Mouse (Mus musculus): ENCODE data around the gene Olfr463.
A peak's percentile ranks its signal among the peaks of the same experiment; 100 is the strongest.
"Not testable (repeated sequence)": the region's sequence is repeated elsewhere in the genome, so short reads cannot be mapped to it uniquely, and the experiment has no call there.

Olfr463 gene

DNA sequence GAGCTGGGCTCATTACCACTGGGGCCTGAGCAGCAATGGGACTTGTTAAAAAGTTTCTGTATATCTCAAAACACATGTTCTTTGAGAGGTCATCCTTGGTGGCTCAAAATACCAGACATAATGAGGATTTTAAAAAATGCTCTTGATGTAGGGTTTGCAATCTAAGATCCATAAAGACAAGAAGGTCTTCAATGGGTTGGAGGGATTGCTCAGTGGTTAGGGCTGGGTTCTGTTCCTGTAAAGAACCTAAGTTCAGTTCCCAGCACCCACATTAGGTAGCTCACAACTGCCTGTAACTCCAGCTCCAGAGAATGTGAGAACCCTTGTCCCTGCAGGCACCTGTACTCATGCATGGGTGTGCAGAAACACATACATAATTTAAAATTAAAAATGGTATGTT, at the start of gene Olfr463:
Olfr463 (minus strand) TSS at position 101 of the 400 bp plus-strand sequence.
- DNase-seq = no peak

DNA sequence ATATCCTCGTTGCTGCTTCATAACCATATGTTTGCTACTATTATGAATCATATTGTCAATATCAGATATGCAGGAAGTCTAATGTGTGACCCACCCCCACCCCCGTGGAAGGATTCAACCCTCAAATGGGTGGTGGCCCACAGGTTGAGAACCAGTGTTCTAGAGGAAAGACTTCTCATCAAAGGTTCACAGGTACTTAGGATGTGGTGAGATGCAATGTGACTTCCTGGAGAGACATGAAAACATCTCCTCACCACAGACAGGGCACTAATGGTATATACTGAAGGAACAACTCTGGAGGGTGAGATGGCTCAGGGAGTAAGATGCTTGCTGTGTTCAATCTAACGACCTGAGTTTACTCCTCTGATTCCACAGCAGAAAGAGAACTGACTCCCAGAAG, 38.3 kb upstream of the Olfr463 start:
- DNase-seq = no peak

DNA sequence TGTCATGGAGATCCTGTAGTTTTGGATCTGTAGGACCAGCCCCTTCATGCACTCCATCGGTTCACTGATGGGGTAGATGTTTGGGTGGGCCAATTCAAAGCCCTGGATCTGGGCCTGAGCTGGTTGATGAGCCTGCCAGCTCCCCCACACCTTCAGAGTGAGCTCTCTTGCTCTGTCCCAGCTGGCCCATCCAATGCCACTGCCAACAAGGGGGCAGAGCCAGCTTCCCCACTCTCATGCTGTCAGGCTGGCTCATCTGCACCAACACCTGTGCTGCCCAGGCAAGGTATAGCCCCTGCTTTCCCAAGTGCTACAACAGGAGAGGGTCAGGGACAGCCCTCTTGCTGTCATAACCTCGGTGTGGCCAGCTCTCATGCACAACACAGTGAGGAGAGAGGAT, 36.5 kb upstream of the Olfr463 start:
- no peak for DNase-seq

DNA sequence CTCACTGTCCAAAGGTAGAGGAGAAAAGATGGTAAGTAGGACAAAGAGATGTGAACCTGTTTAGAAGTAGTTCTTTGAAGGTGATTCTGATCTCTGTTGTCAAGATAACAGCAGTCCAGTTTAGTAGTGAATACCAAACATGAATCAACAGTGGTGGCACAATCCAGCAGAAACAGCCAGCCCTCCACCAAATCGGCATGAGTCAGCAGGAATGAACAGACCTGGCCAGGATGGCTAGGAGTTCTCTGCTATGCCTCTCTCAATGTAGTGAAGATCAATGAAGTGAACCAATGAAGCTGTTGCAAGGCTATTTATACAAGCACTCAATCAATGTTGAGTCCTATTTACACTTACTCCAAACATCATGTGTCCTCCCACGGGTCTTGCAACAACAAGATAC, 33.2 kb upstream of the Olfr463 start:
- DNase-seq = no peak

DNA sequence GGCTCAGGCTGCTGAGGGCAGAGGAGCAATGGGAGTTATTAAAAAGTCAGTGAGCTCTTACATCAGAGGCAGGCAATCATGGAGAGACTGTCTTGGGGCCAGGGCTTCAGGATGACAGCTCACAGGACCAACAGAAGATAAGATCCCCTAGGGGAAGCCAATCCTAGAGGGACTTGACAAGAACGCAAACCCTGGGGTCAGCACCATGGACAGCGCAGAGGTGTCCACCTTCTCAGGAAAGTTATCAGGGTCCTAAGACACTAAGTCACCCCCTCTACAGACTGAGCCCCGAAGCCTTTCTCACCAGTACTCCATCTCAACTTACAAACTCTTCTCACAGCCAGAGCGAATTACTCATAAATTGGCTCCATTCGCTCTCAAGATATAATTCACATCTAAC, 23.8 kb upstream of the Olfr463 start, which contains the start of gene Olfr464:
Olfr464 (minus strand) TSS at position 2 of the 400 bp plus-strand sequence.
- DNase-seq = no peak

DNA sequence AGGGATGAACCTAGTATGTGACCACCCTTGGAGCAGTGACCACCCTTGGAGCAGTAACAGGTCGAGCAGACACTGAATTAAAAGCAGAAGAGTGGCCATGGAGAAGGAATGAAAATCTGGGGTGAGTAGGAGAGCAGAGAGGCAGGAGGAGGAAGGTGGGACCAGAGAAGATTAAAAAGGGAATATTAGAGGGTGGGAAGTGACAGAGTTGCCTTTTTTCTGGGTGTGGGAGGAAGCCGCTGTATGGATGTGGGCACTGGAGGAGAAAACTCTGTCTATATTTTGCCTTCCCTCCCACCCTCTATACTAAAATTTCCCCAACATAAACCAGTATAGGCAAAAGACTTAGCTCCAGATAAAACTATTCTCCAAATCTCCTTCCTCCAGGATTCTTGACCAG, 23.1 kb upstream of the Olfr463 start:
- no peak for DNase-seq

DNA sequence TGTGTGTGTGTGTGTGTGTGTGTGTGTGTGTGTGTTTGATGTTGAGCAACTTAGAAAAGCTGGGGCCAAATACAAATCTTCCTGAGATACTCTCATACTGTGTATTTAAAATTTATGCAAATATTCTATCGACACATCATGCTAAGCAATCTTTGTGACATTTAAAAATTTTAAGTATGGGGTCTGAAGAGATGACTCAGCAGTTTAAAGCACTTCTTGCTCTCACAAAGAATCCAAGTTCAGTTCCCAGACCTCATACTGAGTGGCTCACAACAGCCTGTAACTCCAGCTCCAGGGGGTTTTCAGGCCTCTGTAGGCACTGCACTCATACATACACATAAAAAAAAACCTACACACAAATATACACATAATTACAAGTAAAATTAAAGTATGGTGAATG, 18.8 kb upstream of the Olfr463 start:
- DNase-seq = peak; percentile 4

DNA sequence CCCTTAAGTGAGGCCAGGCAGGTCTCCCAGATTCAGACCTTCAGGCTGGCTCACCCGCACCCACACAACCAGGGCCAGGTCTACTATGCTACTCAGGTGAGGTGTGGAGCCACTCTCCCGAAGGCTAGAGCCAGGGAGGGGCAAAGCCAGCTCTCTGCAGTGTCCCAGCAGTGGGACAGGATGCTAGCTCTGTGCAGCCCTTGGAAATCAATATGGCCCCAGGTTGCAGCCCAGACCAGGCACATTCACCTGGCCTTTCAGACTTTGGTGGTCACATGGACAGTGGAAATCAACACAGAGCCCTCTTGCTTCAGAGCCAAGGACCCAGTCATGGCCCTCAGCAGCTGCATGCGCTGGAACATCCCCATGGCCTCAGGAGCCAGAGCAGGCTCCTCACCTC, 7.1 kb upstream of the Olfr463 start:
- peak; percentile 64 for DNase-seq

DNA sequence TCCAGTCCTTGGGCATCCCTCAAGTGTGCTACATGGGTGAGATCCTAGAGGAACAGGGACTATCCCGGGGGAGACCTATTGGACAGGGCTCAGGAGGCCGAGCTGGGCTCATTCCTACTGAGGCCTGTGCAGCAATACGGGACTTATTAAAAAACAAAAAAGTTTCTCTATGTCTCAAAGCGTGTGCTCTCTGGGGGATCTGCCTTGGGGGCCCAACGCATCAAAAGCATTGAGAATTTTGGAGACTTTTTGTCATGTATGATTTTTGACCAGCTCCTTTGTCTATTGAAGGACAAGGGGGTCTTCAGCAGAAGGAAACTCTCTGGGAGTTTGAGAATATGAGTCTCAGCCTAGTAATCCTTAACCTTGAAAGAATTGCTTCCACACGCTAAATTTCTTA, 5.0 kb downstream of the Olfr463 start, which contains the start of gene Olfr462:
Olfr462 (minus strand) TSS at position 101 of the 400 bp plus-strand sequence.
- no peak for DNase-seq

DNA sequence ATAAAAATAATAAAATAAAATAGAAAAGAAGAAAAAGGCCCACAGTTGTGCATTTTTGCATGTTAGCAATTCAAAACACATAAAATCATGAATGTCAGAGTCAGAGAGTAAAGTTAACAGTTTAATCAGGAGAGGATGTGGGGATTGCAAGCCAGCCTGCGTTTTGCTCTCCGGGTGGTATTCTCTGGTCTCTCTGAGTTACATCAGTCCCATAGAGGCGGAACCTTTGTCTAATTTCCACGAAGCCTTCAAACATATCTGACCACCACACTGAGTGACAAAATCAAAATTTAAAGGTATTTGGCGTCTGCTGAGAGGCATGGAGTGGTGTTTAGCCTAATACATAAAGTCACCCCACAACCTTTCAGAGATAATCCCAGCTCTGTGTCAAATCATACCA, 12.3 kb downstream of the Olfr463 start:
- DNase-seq = no peak

DNA sequence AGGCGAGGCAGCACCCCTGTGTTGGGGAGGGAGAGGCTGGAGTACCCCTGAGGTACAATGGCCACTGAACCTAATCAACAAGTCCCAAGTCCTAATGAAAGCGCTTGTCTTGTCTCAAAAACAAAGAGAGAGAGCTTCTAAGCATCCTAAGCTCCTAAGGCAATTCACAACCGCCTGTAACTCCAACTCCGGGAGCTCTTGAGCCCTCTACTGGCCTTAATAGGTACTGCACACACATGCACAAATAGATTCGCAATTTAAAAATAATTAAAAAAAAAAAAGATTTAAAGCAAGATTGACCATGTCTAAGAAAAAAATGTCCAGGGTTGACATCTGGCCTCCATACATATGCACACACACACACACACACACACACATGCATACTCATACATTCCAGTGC, 13.7 kb downstream of the Olfr463 start:
- no peak for DNase-seq

DNA sequence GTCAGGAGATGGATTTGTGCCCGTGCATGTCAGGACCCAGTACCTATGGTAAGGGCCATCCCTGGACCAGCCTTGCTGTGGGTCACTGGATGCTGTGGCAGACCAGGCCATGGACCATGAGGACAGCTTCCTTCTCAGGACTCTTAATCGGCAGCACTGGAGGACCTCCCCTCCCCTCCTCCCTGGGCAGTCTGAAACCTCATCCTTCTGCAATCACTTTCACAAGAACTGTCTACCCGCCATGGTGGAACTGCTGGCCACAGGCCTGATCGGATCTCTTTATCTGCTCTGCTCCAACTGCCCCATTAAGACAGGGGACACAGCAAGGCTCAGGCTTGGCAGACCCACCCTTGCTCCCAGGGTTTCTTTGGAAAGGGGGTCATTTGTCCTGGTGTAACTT, 15.5 kb downstream of the Olfr463 start:
- no peak for DNase-seq

DNA sequence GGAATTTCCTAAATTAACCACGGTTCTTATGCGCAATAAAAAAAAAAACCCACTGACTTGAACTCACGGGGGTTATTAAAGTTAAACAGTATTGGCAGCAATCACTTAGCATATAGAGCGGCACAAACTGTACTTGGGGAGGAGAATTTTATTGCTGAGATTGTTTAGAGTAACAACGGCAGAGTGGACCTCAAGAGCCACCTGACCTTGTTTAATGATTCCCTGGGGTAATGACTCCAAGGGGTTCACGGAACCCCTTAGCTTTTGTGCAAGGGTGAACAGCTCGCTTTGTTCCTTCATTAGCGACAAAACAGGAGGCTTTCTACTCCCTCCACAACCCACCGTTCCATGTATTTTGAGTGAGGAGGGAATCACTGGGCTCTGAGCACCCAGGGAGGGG, 17.4 kb downstream of the Olfr463 start:
- no peak for DNase-seq

DNA sequence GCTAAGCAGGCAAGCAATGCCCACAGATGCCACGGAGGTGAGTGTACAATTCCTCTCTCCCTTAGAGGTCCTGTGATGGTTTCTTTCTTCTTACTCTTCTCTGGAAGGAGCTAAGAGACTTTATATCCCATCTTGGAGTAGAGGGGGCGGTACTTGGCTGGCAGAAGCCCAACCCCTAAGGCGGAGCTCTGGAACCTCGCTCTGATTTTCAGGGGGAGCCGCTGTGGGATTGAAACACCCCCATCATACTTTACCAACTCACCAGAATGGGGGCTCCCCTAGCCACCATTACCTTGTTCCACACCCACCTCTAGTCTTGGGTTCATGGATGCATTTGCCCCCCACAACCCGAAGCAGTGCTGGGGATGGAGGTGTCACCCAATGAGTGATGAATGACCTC, 21.8 kb downstream of the Olfr463 start, which contains the start of gene Epx:
Epx (minus strand) TSS at position 101 of the 400 bp plus-strand sequence.
- no peak for DNase-seq

DNA sequence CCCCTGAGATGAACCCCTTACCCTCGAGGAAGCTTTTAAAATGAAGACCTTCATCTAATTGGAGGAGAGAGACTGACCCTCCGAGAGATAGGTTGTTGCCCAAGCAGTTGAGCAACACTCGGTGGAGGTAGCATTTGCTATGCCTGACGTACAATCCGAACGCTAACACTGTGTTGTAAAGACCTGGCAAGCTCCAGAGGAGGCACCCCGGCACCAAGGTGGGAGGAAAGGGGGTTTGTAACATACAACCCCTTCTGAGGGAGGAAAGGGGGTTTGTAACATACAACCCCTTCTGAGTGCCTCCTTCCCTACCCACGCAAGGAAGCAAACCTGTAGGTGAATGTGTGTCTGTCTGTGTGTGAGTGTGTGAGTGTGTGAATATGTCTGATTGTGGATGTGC, 25.4 kb downstream of the Olfr463 start:
- no peak for DNase-seq

DNA sequence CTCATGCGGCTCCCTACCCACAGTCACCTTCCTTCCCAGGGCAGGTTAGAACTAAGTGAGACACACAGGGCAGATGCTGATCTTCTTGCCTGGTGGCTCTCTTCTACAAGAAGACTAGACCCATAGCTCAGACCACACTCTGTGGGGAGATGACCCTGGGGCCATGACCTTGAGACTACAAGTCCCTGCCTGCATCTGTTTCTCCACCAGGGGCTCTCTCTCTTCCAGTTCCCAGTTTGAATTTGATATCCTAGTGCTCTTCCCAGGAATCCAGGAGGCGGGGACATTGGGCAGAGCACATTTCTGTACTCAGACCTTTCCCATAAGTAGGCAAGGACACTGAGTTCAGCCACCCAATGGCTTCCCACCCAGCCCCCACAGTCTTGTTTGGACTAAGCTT, 27.1 kb downstream of the Olfr463 start:
- no peak for DNase-seq

DNA sequence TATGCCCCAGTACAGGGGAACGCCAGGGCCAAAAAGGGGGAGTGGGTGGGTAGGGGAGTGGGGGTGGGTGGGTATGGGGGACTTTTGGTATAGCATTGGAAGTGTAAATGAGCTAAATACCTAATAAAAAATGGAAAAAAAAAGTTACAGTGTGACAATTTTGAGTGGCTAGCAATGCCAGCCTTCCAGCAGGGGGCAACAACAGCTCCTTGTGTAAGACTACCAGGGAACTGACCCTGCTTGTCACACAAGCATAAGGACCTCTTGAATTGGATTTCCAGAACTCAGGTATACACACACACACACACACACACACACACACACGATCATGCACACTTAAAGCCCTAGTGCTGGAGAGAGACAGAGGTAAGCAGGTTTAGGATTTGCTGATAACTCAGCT, 30.3 kb downstream of the Olfr463 start:
- DNase-seq = not testable (repeated sequence)

DNA sequence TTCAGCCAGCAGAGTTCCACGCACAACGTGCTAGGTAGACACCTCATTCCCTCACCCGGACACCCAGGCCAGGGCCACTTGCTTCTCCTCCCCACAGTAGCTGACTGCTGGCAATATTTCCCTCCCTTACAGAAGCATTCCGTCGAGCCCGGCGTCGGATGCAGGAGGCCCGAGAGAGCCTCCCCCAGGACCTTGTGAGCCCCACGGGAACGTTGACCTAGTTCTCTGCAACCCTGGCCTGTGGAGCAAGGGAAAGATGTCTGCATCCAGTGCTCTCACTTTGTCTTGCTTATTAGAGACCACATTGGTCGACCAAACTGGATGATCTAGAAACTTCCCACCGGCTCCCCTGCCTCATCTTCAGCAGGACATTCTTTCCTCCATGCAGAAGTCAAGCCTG, 34.4 kb downstream of the Olfr463 start:
- DNase-seq = peak; percentile 93

DNA sequence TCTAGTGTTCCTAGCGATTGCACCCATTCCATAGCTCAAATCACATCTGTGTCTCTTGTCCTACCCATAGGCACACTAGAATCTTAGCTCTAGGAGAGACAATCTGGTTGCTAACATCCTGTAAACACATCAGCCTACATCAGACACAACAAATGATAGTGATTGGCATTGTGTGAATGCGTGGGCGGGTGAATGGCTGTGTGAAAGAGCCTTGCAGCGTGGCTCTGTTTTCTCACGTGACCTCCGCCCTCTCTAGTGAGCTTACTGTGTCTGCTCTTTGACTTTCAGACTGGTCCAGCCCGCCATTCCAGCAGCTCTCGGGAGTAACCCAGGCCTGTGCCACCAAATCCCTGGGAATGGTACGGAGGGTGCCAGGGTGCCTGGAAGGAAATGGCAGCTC, 36.8 kb downstream of the Olfr463 start:
- no peak for DNase-seq

DNA sequence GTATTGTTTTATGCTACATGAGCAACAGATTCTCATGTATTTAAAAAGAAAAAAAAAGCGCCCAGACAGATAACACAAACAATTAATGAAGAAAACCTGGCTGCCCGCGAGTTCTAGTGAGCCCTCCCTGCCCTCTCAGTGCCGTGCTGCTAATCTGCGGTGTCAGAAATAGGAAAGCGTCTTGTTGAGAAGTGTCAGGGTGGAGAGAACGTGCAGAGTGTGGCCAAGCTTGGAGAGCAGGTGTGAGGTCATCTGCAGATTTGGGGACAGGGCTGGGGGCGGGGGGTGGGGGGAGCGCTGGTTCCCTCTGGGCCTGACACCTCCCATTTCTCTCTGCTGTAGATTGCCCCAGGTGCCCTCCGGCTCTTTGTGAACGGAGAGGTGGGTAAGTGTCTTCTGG, 37.9 kb downstream of the Olfr463 start:
- DNase-seq = no peak

DNA sequence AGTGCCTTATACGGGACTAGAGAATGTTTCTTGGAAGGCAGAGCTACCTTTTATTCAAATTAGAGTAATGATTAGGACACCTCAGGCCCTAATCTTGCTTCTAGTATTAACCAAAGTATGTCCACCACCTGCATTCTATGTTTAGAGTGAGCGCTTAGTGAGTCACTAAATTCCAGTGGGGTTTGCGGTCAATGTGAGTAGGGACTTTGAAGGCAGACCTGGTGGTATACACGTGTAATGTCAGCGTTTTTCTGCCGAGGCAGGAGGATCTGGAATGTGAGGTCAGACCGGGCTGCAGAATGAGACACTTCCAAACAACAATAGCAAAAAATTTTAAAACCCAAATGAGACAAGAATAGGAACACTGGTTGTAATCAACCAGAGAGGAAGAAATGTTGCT, 42.6 kb downstream of the Olfr463 start:
- no peak for DNase-seq

DNA sequence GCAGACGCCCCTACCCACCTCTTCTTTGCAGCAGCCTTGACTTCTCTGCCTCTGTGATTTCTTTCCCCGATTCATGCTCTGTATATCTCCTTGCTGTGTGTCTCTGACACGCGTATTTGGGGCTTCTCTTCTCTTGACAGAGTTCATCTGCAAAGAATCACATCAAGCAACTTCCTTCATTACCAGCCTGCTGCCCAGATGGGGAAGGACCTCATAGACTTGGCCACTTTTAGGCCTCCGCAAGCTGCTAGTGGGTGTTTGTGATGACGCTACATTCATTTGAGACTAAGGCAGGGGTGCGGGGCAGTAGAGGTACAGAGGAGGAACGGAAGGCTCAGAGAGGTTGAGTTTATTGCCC, 43.6 kb downstream of the Olfr463 start:
- peak; percentile 89 for DNase-seq

DNA sequence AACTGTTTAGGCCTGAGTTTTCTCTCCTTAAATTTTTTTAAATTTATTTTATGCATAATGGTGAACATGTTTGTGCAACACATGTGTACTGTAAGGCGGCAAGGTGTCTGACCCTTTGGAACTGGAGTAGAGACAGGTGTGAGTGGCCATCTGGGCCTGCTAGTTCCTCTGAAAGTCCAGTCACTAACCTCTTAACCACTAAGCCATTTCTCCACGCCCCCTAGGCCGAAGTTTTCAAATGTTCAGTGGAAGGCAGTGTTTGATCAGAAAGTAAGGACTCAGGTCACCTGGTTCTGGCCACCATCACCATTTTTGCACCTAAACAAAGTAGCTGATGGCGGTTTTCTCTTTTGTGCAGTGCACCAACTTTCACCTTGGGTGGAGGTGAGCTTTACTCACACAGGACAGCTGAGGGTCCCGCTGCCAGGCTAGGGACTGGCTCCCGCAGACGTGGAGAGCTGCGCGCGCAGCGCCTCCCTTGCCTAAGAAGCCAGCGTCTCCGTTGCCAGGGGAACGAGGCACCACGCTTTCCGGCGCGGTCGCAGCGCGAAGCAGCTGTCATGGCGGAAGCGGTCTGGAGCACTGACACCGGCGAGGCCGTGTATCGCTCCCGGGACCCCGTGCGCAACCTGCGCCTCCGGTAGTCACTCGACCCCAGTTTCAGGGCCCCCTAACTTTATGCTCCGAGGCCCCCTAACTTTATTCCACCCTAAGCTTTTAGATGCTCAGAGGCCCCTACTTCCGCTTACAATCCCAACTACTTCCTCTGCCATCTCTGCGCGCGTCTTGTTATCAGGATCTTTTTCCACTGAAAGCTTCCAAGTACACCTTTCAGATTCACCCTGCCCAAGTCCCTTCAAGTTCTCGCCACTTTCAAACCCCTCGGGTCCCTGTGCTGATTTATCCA, 44.2 kb downstream of the Olfr463 start, which contains the start of gene Mks1:
Mks1 (plus strand) TSS at position 526 of the 907 bp plus-strand sequence.
- peak; percentile 99 for DNase-seq

DNA sequence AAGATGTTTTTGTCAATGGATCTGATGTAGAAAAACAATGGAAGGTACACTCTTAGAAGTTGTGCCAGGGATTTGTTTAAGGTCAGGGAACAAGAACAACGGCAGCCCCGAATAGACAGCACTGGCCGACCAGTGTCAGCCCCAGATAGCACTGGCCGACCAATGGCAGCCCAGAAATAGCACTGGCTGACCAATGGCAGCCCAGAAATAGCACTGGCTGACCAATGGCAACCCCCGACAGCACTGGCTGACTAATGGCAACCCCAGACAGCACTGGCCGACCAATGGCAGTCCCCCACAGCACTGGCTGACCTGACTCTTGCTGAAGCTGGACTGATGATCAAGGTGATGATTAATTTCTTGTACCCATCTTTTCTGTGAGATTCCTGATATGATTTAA, 49.3 kb downstream of the Olfr463 start:
- peak; percentile 74 for DNase-seq

All from heart, adult 11 months (tissue).